Mouse (Mus musculus): ENCODE data around the gene Gpr149. TPM values are rescaled to one million over a fixed set of nuclear protein-coding genes. Genes with fewer than 3 reads are reported as not detected.

The Gpr149 gene
- polyA plus RNA-seq, 1 experiment from 2014 or later, result not detected

- no peak for TF ChIP-seq CTCF (IDR thresholded peaks at IDR 0.05)
- H3K27me3 ChIP-seq, result peaks cover 18% of the 10 kb centered on the region
- in situ Hi-C loops (cut with MboI; ENCODE audit: low pct_unique_long_range_greater_than_20kb), result no loop called here
- ATAC-seq (no peak), DNase-seq (ENCODE audit: low read depth, low spot score) (no peak)
- ChIA-PET POLR2A (interaction anchor here (0.6 kb wide), 1 partner anchor 1216 kb away, joined by 4 read pairs; no protein-coding TSS in a partner anchor), CTCF (interaction anchor here (1.0 kb wide), 1 partner anchor 20 kb away, joined by 4 read pairs; no protein-coding TSS in a partner anchor)
Measured at GRCm38 (mm10) chr3:62507206-62507647, 97.7 kb downstream of the Gpr149 start.

GRCm38 (mm10) chr3:62506488-62507205 is 98.3 kb downstream of the Gpr149 start, which contains the start of gene Dhx36:
TSS of gene Dhx36 (minus strand) at chr3:62507004.
- DNase-seq (ENCODE audit: low read depth, low spot score) (peak; percentile 85), ATAC-seq (peak; percentile 99)
- peaks cover 18% of the 10 kb centered on the region for H3K27me3 ChIP-seq
- CTCF ChIA-PET, result interaction anchor here (1.0 kb wide), 1 partner anchor 21 kb away, joined by 4 read pairs; no protein-coding TSS in a partner anchor
- in situ Hi-C loops (cut with MboI; ENCODE audit: low pct_unique_long_range_greater_than_20kb), result no loop called here
- POLR2A ChIA-PET, result no interaction called here
- TF ChIP-seq CTCF (IDR thresholded peaks at IDR 0.05), result no peak

GRCm38 (mm10) chr3:62505166-62505900 is 99.6 kb downstream of the Gpr149 start:
- CTCF ChIA-PET, result no interaction called here
- POLR2A ChIA-PET, result no interaction called here
- H3K27me3 ChIP-seq, result peaks cover 11% of the 10 kb centered on the region
- DNase-seq (ENCODE audit: low read depth, low spot score) (no peak), ATAC-seq (no peak)
- no peak for TF ChIP-seq CTCF (IDR thresholded peaks at IDR 0.05)
- in situ Hi-C loops (cut with MboI; ENCODE audit: low pct_unique_long_range_greater_than_20kb), result no loop called here

- POLR2A ChIA-PET, result interaction anchor here (1.3 kb wide), 1 partner anchor 9 kb away, joined by 4 read pairs; no protein-coding TSS in a partner anchor
- CTCF ChIA-PET, result interaction anchor here (1.0 to 1.7 kb wide), 2 partner anchors 9 to 27 kb away, joined by 4 read pairs; no protein-coding TSS in a partner anchor
- ATAC-seq (no peak), DNase-seq (ENCODE audit: low read depth, low spot score) (no peak)
- in situ Hi-C loops (cut with MboI; ENCODE audit: low pct_unique_long_range_greater_than_20kb), result loop anchor here (25.0 kb wide), 1 partner anchor 1488 kb away; the partner anchor contains the start of gene Gmps
- no peaks in the 10 kb centered on the region for H3K27me3 ChIP-seq
- TF ChIP-seq CTCF (IDR thresholded peaks at IDR 0.05), result no peak
Measured at GRCm38 (mm10) chr3:62499327-62499726, 105.6 kb downstream of the Gpr149 start.

GRCm38 (mm10) chr3:62492568-62492967 is 112.4 kb downstream of the Gpr149 start:
- ChIA-PET POLR2A (interaction anchor here (1.1 kb wide), 1 partner anchor 17 kb away, joined by 3 read pairs; no protein-coding TSS in a partner anchor), CTCF (interaction anchor here (1.4 to 1.8 kb wide), 5 partner anchors 13 to 34 kb away, joined by 4 to 7 read pairs (median 6); no protein-coding TSS in a partner anchor)
- DNase-seq (ENCODE audit: low read depth, low spot score), result no peak
- no peak for ATAC-seq
- H3K27me3 ChIP-seq, result no peaks in the 10 kb centered on the region
- in situ Hi-C loops (cut with MboI; ENCODE audit: low pct_unique_long_range_greater_than_20kb), result loop anchor here (25.0 kb wide), 1 partner anchor 1495 kb away; the partner anchor contains the start of gene Gmps
- TF ChIP-seq CTCF (IDR thresholded peaks at IDR 0.05), result no peak

GRCm38 (mm10) chr3:62484340-62484739 is 120.6 kb downstream of the Gpr149 start:
- in situ Hi-C loops (cut with MboI; ENCODE audit: low pct_unique_long_range_greater_than_20kb), result loop anchor here (25.0 kb wide), 1 partner anchor 1503 kb away; the partner anchor contains the start of gene Gmps
- POLR2A ChIA-PET, result no interaction called here
- ATAC-seq (no peak), DNase-seq (ENCODE audit: low read depth, low spot score) (no peak)
- TF ChIP-seq CTCF (IDR thresholded peaks at IDR 0.05), result no peak
- CTCF ChIA-PET, result interaction anchor here (1.0 to 1.7 kb wide), 2 partner anchors 11 kb away, joined by 3 to 5 read pairs; no protein-coding TSS in a partner anchor
- H3K27me3 ChIP-seq, result no peaks in the 10 kb centered on the region

Other genes with a start within 250 kb of the Gpr149 start
- gene Dhx36, start 98.1 kb downstream of the Gpr149 start, polyA plus RNA-seq (2021), result 46.9 TPM

Data from Patski (cell line).